Mouse (Mus musculus) CH12.LX (cell line): ENCODE measurements at regions not wholly inside any gene's neighbourhood (a gene's known extent, or its start where the extent isn't known, plus 50 kb on each side); places are given as distances from the start of the nearest gene placed in this dataset.

Experiments used
- DNase-seq: peaks from one replicate; pipeline ENCODE4 v3.0.0-alpha.2; 2013; ENCODE audit errors: extremely low read depth
- H3K27ac ChIP-seq: 2 replicates; pipeline ENCODE4 v1.5.1; 2012; ENCODE audit warnings: low read depth, mild to moderate bottlenecking, control low read depth, moderate library complexity; ENCODE audit not compliant: insufficient read depth
- H3K27me3 ChIP-seq: replicated peaks from 2 replicates; pipeline ENCODE3; 2012; ENCODE audit warnings: inconsistent platforms
- H3K36me3 ChIP-seq, 2 experiments: replicated peaks in 1 of 2; 2 replicates each; pipeline versions ENCODE3 to v1.6.1; 2012; ENCODE audit warnings: inconsistent platforms in 1 of 2, low read length in 1 of 2, mild to moderate bottlenecking in 1 of 2, mixed read lengths in 1 of 2, moderate library complexity in 1 of 2; ENCODE audit not compliant: control insufficient read depth in 1 of 2, insufficient read depth in 1 of 2
- H3K4me1 ChIP-seq, 2 experiments: 2 replicates each; pipeline ENCODE4 v1.6.1; 2012; ENCODE audit warnings: inconsistent platforms in 1 of 2, moderate library complexity in 1 of 2; ENCODE audit not compliant: insufficient read depth in 2 of 2, control insufficient read depth in 1 of 2
- H3K4me2 ChIP-seq: 2 replicates; pipeline ENCODE4 v1.6.1; 2012; ENCODE audit warnings: low read depth, mild to moderate bottlenecking, control low read depth; ENCODE audit not compliant: poor library complexity, insufficient read depth, severe bottlenecking
- H3K4me3 ChIP-seq, 3 experiments: fragments of 150-350 bp in 1 of 3; sonication (generic) in 1 of 3; replicated peaks in 1 of 3; 2 replicates each; pipeline versions ENCODE3 to v1.5.1; 2011 to 2012; ENCODE audit warnings: low read depth in 2 of 3, low read length in 2 of 3, mild to moderate bottlenecking in 2 of 3, moderate library complexity in 2 of 3, control low read depth in 1 of 3, improper control_type of control experiment in 1 of 3, inconsistent platforms in 1 of 3, mixed read lengths in 1 of 3; ENCODE audit not compliant: poor library complexity in 1 of 3
- H3K79me2 ChIP-seq: replicated peaks from 2 replicates; pipeline ENCODE4 v1.6.1; 2012; ENCODE audit warnings: mild to moderate bottlenecking, moderate library complexity; ENCODE audit not compliant: control insufficient read depth, poor library complexity, insufficient read depth, severe bottlenecking; ENCODE audit errors: extremely low read depth
- H3K9ac ChIP-seq: 2 replicates; pipeline ENCODE4 v1.6.1; 2012; ENCODE audit warnings: low read depth, mild to moderate bottlenecking, control low read depth, moderate library complexity; ENCODE audit not compliant: insufficient read depth
- H3K9me3 ChIP-seq: replicated peaks from 2 replicates; pipeline ENCODE3; 2012; ENCODE audit warnings: low read length, inconsistent platforms, mixed read lengths
- CHD1 ChIP-seq: IDR thresholded peaks from 2 replicates; pipeline ENCODE4 v1.6.1; 2012; ENCODE audit warnings: low read depth, low read length, improper control_type of control experiment, inconsistent platforms
- CHD2 ChIP-seq: IDR thresholded peaks from 2 replicates; pipeline ENCODE4 v1.6.1; 2011; ENCODE audit warnings: low read length, improper control_type of control experiment
- ELF1 ChIP-seq: IDR thresholded peaks from 2 replicates; pipeline ENCODE4 v1.6.1; 2014; ENCODE audit warnings: low read depth, mild to moderate bottlenecking, inconsistent platforms, low read length, improper control_type of control experiment
- EP300 ChIP-seq: IDR thresholded peaks from 2 replicates; pipeline ENCODE4 v1.6.1; 2011; ENCODE audit warnings: low read length, improper control_type of control experiment
- ETS1 ChIP-seq: conservative IDR thresholded peaks from 2 replicates; pipeline ENCODE4 v1.6.1; 2012; ENCODE audit warnings: low read depth, mild to moderate bottlenecking, inconsistent platforms, low read length, improper control_type of control experiment, moderate library complexity
- JUN ChIP-seq: IDR thresholded peaks from 2 replicates; pipeline ENCODE4 v1.6.1; 2011; ENCODE audit warnings: low read depth, mild to moderate bottlenecking, low read length, improper control_type of control experiment, moderate library complexity; ENCODE audit not compliant: insufficient read depth
- JUND ChIP-seq: conservative IDR thresholded peaks from 2 replicates; pipeline ENCODE4 v1.6.1; 2011; ENCODE audit warnings: low read depth, low read length, improper control_type of control experiment
- KAT2A ChIP-seq: IDR thresholded peaks from 2 replicates; pipeline ENCODE4 v1.6.1; 2012; ENCODE audit warnings: low read length, improper control_type of control experiment, inconsistent platforms; ENCODE audit not compliant: insufficient replicate concordance
- MAX ChIP-seq: IDR thresholded peaks from 2 replicates; pipeline ENCODE4 v1.6.1; 2011; ENCODE audit warnings: low read length, improper control_type of control experiment
- MAZ ChIP-seq: IDR thresholded peaks from 2 replicates; pipeline ENCODE4 v1.6.1; 2012; ENCODE audit warnings: low read depth, mild to moderate bottlenecking, inconsistent platforms, low read length, improper control_type of control experiment, moderate library complexity
- MEF2A ChIP-seq: IDR thresholded peaks from 2 replicates; pipeline ENCODE4 v1.6.1; 2014; ENCODE audit warnings: low read depth, mild to moderate bottlenecking, inconsistent platforms, low read length, improper control_type of control experiment, borderline replicate concordance
- MXI1 ChIP-seq: IDR thresholded peaks from 2 replicates; pipeline ENCODE4 v1.6.1; 2011; ENCODE audit warnings: mild to moderate bottlenecking, low read depth, low read length, improper control_type of control experiment
- MYC ChIP-seq: IDR thresholded peaks from 2 replicates; pipeline ENCODE4 v1.6.1; 2011; ENCODE audit warnings: low read depth, mild to moderate bottlenecking, improper control_type of control experiment, low read length
- NELFE ChIP-seq: IDR thresholded peaks from 2 replicates; pipeline ENCODE4 v1.6.1; 2011; ENCODE audit warnings: low read depth, low read length, improper control_type of control experiment
- PAX5 ChIP-seq: IDR thresholded peaks from 2 replicates; pipeline ENCODE4 v1.6.1; 2012; ENCODE audit warnings: low read length, inconsistent platforms, mixed read lengths
- POLR2A ChIP-seq: IDR thresholded peaks from 2 replicates; pipeline ENCODE4 v1.6.1; 2011; ENCODE audit warnings: low read depth, mild to moderate bottlenecking, improper control_type of control experiment, low read length
- POLR2AphosphoS2 ChIP-seq: IDR thresholded peaks from 2 replicates; pipeline ENCODE4 v1.6.1; 2011; ENCODE audit warnings: low read depth, low read length, improper control_type of control experiment
- RAD21 ChIP-seq: IDR thresholded peaks from 2 replicates; pipeline ENCODE4 v1.6.1; 2011; ENCODE audit warnings: low read depth, mild to moderate bottlenecking, low read length, improper control_type of control experiment, moderate library complexity
- RCOR1 ChIP-seq: conservative IDR thresholded peaks from 2 replicates; pipeline ENCODE4 v1.6.1; 2012; ENCODE audit warnings: low read depth, mild to moderate bottlenecking, inconsistent platforms, low read length, improper control_type of control experiment
- SIN3A ChIP-seq: IDR thresholded peaks from 2 replicates; pipeline ENCODE4 v1.6.1; 2012; ENCODE audit warnings: low read length, improper control_type of control experiment, inconsistent platforms
- TCF12 ChIP-seq: IDR thresholded peaks from 2 replicates; pipeline ENCODE4 v1.6.1; 2014; ENCODE audit warnings: low read depth, mild to moderate bottlenecking, inconsistent platforms, low read length, improper control_type of control experiment
- UBTF ChIP-seq: IDR thresholded peaks from 2 replicates; pipeline ENCODE4 v1.6.1; 2012; ENCODE audit warnings: low read depth, mild to moderate bottlenecking, inconsistent platforms, low read length, improper control_type of control experiment, moderate library complexity
- USF1 ChIP-seq: IDR thresholded peaks from 2 replicates; pipeline ENCODE4 v1.6.1; 2014; ENCODE audit warnings: low read depth, mild to moderate bottlenecking, inconsistent platforms, low read length, improper control_type of control experiment
- USF2 ChIP-seq: conservative IDR thresholded peaks from 2 replicates; pipeline ENCODE4 v1.6.1; 2011; ENCODE audit warnings: low read depth, low read length, improper control_type of control experiment
- ZC3H11A ChIP-seq: IDR thresholded peaks from 2 replicates; pipeline ENCODE4 v1.6.1; 2012; ENCODE audit warnings: low read depth, mild to moderate bottlenecking, inconsistent platforms, low read length, improper control_type of control experiment
- ZKSCAN1 ChIP-seq: IDR thresholded peaks from 2 replicates; pipeline ENCODE4 v1.6.1; 2012; ENCODE audit warnings: low read depth, inconsistent platforms, low read length, improper control_type of control experiment, borderline replicate concordance
- ZMIZ1 ChIP-seq: IDR thresholded peaks from 2 replicates; pipeline ENCODE4 v1.6.1; 2012; ENCODE audit warnings: low read depth, mild to moderate bottlenecking, inconsistent platforms, low read length, improper control_type of control experiment
- ZNF384 ChIP-seq: IDR thresholded peaks from 2 replicates; pipeline ENCODE4 v1.6.1; 2012; ENCODE audit warnings: low read depth, low read length, improper control_type of control experiment, inconsistent platforms
- dilution Hi-C: fragments of 300-500 bp; cut with MboI; formaldehyde crosslinking; loops from 2 replicates; pipeline ENCODE4 v1.14.3; 2020; ENCODE audit warnings: low sequenced_read_pairs; ENCODE audit not compliant: extremely low pct_unique_long_range_greater_than_20kb, extremely low pct_ligation_motif_present
- in situ Hi-C: fragments of 300-500 bp; cut with MboI; formaldehyde crosslinking; loops from 3 replicates; pipeline ENCODE4 v1.14.3; 2019; ENCODE audit warnings: low sequenced_read_pairs, low pct_ligation_motif_present, low pct_unique_long_range_greater_than_20kb, mixed read lengths

DNA sequence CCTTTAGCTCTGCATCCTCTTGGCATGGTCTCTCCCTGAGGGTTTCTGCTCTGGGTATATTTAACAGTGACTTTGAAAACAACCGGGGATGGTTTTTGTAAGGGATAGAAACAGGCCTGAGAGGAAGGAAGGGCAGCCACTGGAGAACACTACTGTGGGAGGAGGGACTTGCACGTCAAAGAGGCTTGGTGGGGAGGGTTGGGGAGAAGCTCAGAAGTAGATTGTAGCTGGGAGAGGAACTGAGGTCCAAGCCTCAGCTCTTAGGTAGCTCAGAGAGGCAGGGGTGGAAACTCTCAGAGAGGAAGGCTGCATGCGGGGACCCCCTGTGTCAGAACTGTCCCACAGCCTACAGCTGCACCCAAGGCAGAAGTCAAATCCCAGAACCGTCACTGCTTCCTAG, 163.3 kb upstream of the Lmo4 start:
- no peaks in the 10 kb centered on the region for H3K36me3 ChIP-seq
- H3K4me1 ChIP-seq, result peaks cover 0 to 11% of the 10 kb centered on the region in 2 experiments; a peak in 2 of 4 replicates
- TF ChIP-seq MAX (no peak), CHD1 (no peak), MYC (no peak), POLR2A (no peak), EP300 (no peak), PAX5 (no peak), JUND (no peak), ZC3H11A (no peak), ZMIZ1 (no peak), RAD21 (no peak), UBTF (no peak), RCOR1 (no peak), NELFE (no peak), USF1 (no peak), KAT2A (no peak), CHD2 (no peak)
- H3K4me3 ChIP-seq, result no peak overlapping the region
- no peak overlapping the region for H3K9ac ChIP-seq
- no peaks in the 10 kb centered on the region for H3K27me3 ChIP-seq
- H3K4me2 ChIP-seq, result no peak overlapping the region
- dilution Hi-C loops (no loop called here), in situ Hi-C loops (no loop called here)
- no peaks in the 10 kb centered on the region for H3K9me3 ChIP-seq
- no peak for DNase-seq
- no peak overlapping the region for H3K27ac ChIP-seq
- no peaks in the 10 kb centered on the region for H3K79me2 ChIP-seq

DNA sequence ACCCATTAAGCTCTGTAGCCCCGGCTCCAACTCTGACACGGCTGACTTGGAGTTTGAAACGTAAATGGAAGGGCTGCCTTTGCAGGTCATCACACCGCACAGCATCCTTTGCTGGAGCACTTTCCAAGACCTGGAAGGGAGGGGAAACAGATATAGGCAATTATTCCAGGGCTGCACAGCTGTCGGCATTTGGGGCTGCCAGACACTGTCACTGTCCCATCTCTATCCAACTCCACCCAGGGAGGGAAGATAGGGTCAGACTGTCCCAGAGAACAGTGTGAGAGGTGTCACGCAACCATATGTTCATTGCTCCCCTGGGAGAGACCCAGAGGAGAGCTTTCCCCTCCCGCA, 162.7 kb upstream of the Lmo4 start:
- Histone ChIP-seq H3K4me3 (no peak overlapping the region), H3K9me3 (no peaks in the 10 kb centered on the region), H3K27me3 (no peaks in the 10 kb centered on the region), H3K4me1 (peaks cover 0 to 8% of the 10 kb centered on the region in 2 experiments; a peak in 2 of 4 replicates), H3K4me2 (no peak overlapping the region), H3K36me3 (no peaks in the 10 kb centered on the region), H3K9ac (no peak overlapping the region), H3K27ac (no peak overlapping the region), H3K79me2 (no peaks in the 10 kb centered on the region)
- dilution Hi-C loops, result no loop called here
- no peak for DNase-seq
- no peak for TF ChIP-seq NELFE
- TF ChIP-seq KAT2A, result no peak
- no peak for TF ChIP-seq JUN
- no peak for TF ChIP-seq ZNF384
- TF ChIP-seq ZMIZ1, result no peak
- no peak for TF ChIP-seq UBTF
- TF ChIP-seq MAZ, result no peak
- TF ChIP-seq TCF12, result no peak
- TF ChIP-seq USF1, result no peak
- TF ChIP-seq JUND, result no peak
- TF ChIP-seq SIN3A, result no peak
- TF ChIP-seq USF2, result no peak
- TF ChIP-seq ETS1, result no peak
- no peak for TF ChIP-seq POLR2AphosphoS2
- TF ChIP-seq MEF2A, result no peak
- no peak for TF ChIP-seq ELF1
- TF ChIP-seq ZC3H11A, result no peak
- no peak for TF ChIP-seq ZKSCAN1
- TF ChIP-seq MXI1, result no peak
- in situ Hi-C loops, result no loop called here
